Mouse (Mus musculus): ENCODE results near the gene Ptpn20.

DNA sequence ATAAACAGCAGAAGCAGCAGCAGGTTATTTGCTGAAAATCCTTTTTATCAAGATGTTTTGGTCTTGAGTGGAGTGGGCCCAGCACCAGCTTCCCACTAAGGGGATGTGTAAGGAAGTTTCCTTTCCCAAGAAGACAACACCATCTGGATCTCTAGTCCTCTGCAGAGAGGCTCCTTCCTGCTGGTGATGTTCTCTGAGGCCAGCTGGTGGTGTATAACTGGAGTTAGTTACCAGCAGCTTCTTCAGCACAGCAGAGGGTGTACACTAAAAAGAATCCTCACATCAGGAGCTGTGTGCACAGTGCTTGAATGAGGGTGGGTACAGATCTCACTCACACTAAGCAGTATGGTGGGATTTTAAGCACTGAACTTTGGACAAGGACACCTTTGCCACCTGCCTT, 100.0 kb downstream of the Ptpn20 start:
- TF ChIP-seq E2F4 (IDR thresholded peaks at IDR 0.05; ENCODE audit: insufficient read depth) (no peak), USF1 (IDR thresholded peaks at IDR 0.05; ENCODE audit: low read depth) (no peak), POLR2A (IDR thresholded peaks at IDR 0.05; ENCODE audit: insufficient read length, low read depth) (no peak), TCF3 (IDR thresholded peaks at IDR 0.05; ENCODE audit: insufficient read length, low read depth) (no peak), MYOG (IDR thresholded peaks at IDR 0.05; ENCODE audit: control insufficient read depth in 1 of 3, insufficient read depth in 1 of 3, insufficient read length in 2 of 3, low read depth in 2 of 3) (no peak), MAX (IDR thresholded peaks at IDR 0.05; ENCODE audit: low read depth) (no peak), MYOD1 (IDR thresholded peaks at IDR 0.05; ENCODE audit: control insufficient read depth in 1 of 3, insufficient read length in 2 of 3, low read depth in 2 of 3) (no peak), TCF12 (IDR thresholded peaks at IDR 0.05; ENCODE audit: insufficient read depth, poor library complexity, severe bottlenecking) (no peak)
